Mouse (Mus musculus) right cerebral cortex, postnatal 36 days (tissue): ENCODE results near the gene Ldb3.

Experiments
- DNase-seq, 2 experiments: peaks; one replicate each; pipeline ENCODE4 v3.0.0; 2022; ENCODE audit warnings: low spot score in 2 of 2, mixed read lengths in 1 of 2

Gene Ldb3

DNA sequence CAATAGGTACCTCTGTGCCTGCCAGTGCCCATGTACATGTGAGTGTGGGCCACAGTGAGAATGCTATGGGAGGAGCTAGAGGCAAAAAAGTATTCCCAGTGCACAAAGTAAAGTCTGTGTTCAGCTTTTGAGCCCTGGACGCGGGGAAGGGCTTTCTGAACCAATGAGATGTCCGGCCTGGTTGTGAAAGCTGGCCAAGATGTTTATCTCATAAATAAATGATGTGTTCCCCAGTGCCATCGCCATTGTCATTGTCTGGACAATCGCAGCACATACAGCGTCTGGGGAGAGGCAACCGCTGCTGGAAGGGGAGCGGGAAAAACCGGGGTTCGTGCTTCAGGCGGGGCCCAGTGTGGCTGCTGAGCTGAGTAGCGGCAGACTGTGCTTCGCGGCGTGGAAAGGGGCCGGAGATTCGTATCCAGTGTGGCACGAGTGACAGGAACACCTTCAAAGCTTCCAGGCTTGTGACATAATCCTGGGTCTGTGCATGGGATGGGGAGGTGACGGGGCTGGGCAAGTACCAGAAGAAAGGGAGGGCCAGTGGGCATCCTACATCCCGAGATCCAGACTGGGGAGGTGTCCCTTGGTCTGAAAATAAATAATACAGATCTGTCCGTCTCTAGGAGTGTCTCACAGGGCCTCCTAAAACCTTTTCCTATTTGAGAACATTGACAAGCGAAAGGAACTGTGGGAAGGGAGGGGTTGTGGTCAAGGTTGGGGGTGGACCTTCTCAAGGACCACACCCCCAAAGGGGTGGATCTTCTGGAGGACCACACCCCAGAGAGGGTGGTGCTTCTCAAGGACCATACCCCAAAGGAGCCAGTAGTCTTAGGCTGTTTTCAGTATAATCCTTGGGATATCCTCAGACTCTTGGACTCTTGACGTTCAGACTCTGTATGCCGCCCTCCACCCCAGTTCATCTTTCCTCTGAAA lies 2.5 kb upstream of the Ldb3 start:
- DNase-seq, result no peak

- no peak for DNase-seq
Measured at GRCm38 (mm10) chr14:34590017-34590570, 1.6 kb upstream of the Ldb3 start.

DNA sequence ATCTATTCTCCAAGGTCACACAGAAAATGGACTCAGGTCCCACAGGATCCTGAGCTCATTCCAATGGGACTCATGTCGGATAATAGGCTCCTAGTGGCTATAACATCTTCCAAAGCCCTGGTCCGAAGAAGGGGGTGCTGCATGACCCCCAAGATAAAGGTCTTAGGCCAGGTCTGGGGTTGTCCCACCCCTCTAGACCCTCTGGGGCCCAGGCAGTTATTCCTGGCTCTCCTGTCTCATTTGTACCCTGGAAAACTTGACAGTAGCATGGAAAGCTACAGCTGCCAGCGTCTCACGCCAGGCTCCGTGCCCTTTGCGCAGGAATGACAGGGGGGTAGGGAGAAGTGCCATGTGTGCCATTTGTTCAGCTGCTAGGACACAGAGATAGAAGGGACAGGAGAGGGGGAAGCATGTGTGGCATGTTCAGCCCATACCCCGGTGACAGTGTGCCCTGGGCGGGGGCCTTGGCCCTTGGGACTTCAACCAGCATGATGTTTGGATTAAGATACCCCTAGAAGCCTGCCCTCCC lies 767 bp upstream of the Ldb3 start:
- no peak for DNase-seq

GRCm38 (mm10) chr14:34588005-34588404 lies 477 bp downstream of the Ldb3 start:
- DNase-seq, result no peak

DNA sequence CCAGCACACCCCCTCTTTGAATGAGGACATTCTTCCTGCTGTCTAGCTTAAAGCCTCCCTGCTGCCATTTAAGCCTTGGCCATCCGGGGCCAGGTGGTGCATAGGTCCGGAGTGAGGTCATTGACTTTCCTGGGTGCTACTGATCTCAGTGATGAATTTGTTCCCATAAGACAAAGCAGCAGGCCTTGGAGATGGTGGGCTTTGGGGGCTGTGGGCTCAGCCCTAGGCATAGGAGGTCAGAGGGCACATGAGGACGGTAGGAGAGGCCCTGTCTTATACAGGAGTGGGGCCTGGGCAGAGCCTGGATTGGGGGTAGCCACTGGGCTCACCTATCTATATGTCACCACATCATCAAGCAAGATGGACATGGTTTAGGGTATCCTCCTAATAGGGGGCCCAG lies 1.6 kb downstream of the Ldb3 start:
- no peak for DNase-seq

DNA sequence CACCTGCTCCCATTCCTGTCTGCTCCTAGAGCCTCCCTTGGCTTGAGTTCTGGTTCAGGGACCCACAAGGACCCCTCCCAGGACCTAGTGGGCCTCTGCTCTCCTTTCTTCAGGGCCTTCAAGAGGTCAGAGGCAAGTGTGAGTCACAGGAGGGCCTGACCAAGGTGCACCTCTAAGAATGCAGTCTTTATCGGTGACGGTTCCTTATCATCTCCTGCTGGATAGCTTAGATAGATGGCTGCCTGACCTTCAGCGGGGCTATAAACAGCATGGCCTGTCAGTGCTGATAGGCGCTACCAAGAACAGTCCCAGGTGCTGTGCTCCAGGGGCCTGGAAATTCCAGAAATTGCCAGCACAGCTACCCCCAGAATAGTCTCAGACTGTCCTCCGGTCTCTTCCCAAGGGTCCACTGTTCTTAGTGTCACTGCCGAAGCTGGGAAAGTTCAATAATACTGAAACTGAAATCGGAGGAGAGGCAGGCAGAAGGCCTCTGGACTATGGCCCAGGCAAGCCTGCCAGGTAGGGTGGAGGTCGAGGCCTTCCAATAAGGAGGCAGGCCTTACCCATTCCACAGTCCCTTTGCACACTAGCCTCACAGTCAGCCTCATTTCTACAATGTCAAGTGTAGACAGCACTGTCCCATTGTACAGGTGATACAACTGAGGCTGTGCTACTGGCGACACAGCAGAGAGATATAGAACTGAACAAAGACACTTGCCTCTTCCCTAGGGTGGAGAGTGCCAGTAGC lies 3.0 kb downstream of the Ldb3 start:
- DNase-seq, result no peak

DNA sequence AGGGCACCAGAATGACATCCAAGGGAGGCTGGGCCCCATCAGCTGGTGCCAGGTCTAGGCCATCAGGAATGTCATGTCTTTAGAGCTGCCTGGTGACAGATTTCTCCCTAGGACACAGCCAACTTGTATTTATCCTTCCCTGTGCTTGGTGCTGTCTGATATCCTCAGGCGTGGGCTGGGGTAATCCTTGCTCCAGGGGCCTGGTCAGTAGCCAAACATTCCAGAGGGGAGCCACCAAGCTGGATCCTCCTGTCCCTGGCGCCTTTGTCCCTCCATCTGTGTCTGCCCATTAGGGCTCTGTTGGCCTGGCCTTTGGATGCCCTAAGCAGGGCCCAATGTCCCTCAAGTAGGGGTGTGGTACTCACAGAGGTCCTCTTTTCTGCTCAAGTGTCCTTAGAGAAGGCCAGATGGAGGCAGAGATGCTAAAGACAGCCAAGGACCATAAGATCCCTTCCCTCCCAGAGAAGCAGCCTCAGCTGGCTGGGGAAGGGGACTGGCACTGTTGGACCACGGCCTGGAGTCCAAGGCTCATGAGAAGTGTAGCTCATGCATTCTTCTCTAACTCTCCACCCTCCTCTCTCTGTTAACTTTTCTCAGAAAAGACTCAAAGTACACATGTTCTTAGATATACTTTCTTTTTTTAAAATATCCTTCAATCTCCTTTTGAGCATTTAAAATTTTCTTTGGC lies 5.6 kb downstream of the Ldb3 start:
- no peak for DNase-seq

- no peak for DNase-seq
Measured at GRCm38 (mm10) chr14:34576858-34577257, 11.6 kb downstream of the Ldb3 start.

GRCm38 (mm10) chr14:34574068-34574467 lies 14.4 kb downstream of the Ldb3 start:
- no peak for DNase-seq

- no peak for DNase-seq
Measured at GRCm38 (mm10) chr14:34573348-34573913, 15.1 kb downstream of the Ldb3 start.

DNA sequence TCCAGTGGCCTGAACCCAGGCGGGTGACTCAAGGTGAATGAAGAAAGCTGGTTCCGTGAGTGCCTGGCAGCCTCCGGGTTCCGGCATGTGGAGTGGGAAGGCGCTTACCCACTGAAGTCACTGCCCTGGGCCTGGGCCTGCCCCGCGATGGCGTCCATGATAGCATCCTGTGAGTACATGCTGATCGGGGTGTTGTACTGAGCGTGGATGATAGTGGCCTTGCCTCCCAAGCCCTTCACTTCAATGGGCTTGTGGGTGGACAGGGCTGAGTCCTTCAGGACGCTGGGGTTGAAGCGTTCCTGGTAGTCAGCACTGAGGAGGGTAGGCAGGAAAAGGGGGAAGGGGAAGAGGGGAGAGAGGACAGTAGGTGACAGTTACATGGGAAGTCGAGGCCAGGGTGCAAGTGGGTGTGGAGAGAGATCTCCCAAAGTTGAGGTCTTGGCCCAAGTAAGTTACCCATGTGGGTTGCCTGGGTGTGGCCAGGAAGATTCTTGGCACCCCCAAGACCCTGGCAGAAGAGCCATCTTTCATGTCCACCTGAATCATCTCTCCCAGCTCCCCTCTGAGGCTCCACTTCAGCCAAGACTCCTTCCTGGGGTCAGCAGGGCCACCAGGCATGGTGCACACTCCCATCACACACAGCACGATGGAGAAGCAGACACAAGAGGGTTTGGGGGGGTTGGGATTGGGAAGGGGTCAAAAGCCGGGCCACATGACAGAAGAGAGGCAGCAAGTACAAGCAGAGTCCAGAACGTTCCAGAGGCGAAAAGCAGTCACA lies 16.7 kb downstream of the Ldb3 start:
- no peak for DNase-seq

GRCm38 (mm10) chr14:34570903-34571302 lies 17.6 kb downstream of the Ldb3 start:
- DNase-seq, result no peak

GRCm38 (mm10) chr14:34570294-34570693 lies 18.2 kb downstream of the Ldb3 start:
- peak; percentile 41 to 55 for DNase-seq

- no peak for DNase-seq
Measured at GRCm38 (mm10) chr14:34569534-34570194, 18.8 kb downstream of the Ldb3 start.

- no peak for DNase-seq
Measured at GRCm38 (mm10) chr14:34568626-34569025, 19.9 kb downstream of the Ldb3 start.

- DNase-seq, result no peak
Measured at GRCm38 (mm10) chr14:34567697-34568096, 20.8 kb downstream of the Ldb3 start.

- no peak for DNase-seq
Measured at GRCm38 (mm10) chr14:34566530-34566929, 22.0 kb downstream of the Ldb3 start.

GRCm38 (mm10) chr14:34565711-34566110 lies 22.8 kb downstream of the Ldb3 start:
- no peak for DNase-seq

DNA sequence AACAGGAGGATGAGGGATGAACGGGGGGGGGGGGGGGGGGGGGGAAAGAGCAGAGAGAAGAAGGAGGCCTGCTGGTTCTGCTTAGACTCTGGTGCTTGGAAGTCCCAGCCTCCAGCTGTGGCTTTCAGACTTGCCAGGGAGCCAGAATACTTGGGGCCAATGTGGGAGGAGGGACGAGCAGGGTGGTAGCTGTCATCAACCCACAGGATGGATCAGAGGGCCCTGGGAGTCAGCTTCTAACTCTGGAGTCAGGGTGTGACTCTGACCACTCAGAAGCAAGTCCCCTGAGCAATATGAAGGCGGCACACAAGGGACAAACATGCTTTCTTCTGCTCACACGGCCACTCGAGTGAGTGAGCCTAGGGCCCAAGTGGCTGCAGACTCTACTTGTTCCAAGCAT lies 23.8 kb downstream of the Ldb3 start:
- DNase-seq, result no peak

DNA sequence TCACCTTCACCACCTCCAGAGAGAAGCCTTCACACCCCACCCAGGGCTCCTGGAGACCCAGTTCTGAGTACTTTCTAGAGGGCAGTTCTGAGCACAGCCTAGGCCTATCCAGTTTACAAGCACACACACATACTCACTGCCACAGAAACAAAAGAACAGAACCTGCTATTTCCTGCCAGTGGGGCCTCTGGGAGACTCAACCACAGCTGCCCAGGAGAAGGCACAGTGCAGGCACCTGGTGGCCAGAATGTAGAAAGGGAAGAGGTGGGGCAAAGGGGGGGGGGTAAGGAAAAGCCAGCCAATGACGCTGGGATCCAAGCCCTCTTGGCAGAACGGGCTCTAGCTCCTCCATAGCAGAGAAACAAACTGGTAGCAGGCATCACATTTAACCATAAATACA lies 26.1 kb downstream of the Ldb3 start:
- DNase-seq, result no peak
